Mouse (Mus musculus): ENCODE data around the gene Auts2.

The Auts2 gene

GRCm38 (mm10) chr5:131971901-131972300, 571.2 kb downstream of the Auts2 start:
- DNase-seq, result no peak

GRCm38 (mm10) chr5:131965499-131965898, 577.6 kb downstream of the Auts2 start:
- no peak for DNase-seq

- no peak for DNase-seq
These were observed 579.6 kb downstream of the Auts2 start for GRCm38 (mm10) chr5:131963565-131963964.

GRCm38 (mm10) chr5:131961859-131962258, 581.3 kb downstream of the Auts2 start:
- no peak for DNase-seq

GRCm38 (mm10) chr5:131960432-131960831, 582.7 kb downstream of the Auts2 start:
- DNase-seq, result no peak

- no peak for DNase-seq
These were observed 586.1 kb downstream of the Auts2 start for GRCm38 (mm10) chr5:131956998-131957397.

GRCm38 (mm10) chr5:131956090-131956489, 587.1 kb downstream of the Auts2 start:
- no peak for DNase-seq

GRCm38 (mm10) chr5:131955227-131956016, 587.7 kb downstream of the Auts2 start:
- DNase-seq, result no peak

- peak in 1 of 2 experiments; percentile 15 for DNase-seq
These were observed 594.5 kb downstream of the Auts2 start for GRCm38 (mm10) chr5:131948571-131949151.

- DNase-seq, result no peak
These were observed 596.3 kb downstream of the Auts2 start for GRCm38 (mm10) chr5:131946801-131947200.

GRCm38 (mm10) chr5:131944761-131945160, 598.4 kb downstream of the Auts2 start:
- no peak for DNase-seq

- DNase-seq, result no peak
These were observed 614.4 kb downstream of the Auts2 start for GRCm38 (mm10) chr5:131928696-131929095.

- no peak for DNase-seq
These were observed 620.4 kb downstream of the Auts2 start for GRCm38 (mm10) chr5:131922759-131923158.

- DNase-seq, result no peak
These were observed 621.0 kb downstream of the Auts2 start for GRCm38 (mm10) chr5:131922118-131922517.

GRCm38 (mm10) chr5:131919983-131920777, 623.0 kb downstream of the Auts2 start:
- no peak for DNase-seq

- no peak for DNase-seq
These were observed 626.2 kb downstream of the Auts2 start for GRCm38 (mm10) chr5:131916791-131917403.

GRCm38 (mm10) chr5:131913562-131913961, 629.6 kb downstream of the Auts2 start:
- DNase-seq, result no peak

GRCm38 (mm10) chr5:131912983-131913382, 630.2 kb downstream of the Auts2 start:
- DNase-seq, result no peak

GRCm38 (mm10) chr5:131906313-131906712, 636.8 kb downstream of the Auts2 start:
- DNase-seq, result no peak

GRCm38 (mm10) chr5:131904478-131904877, 638.7 kb downstream of the Auts2 start:
- DNase-seq, result peak; percentile 19 to 20

- no peak for DNase-seq
These were observed 645.0 kb downstream of the Auts2 start for GRCm38 (mm10) chr5:131898048-131898638.

GRCm38 (mm10) chr5:131886636-131887035, 656.5 kb downstream of the Auts2 start:
- DNase-seq, result no peak

- DNase-seq, result no peak
These were observed 666.6 kb downstream of the Auts2 start for GRCm38 (mm10) chr5:131876569-131876968.
